Mouse (Mus musculus) frontal cortex, adult 2 months (tissue): Measurements from ENCODE around the gene Eif3l. TPM values are rescaled to one million over a fixed set of nuclear protein-coding genes. Genes with fewer than 3 reads are reported as not detected.
A peak's percentile ranks its signal among the peaks of the same experiment; 100 is the strongest.

ENCODE experiments used
- DNase-seq, 2 experiments: peaks; one replicate each; pipeline ENCODE4 v3.0.0; 2022; ENCODE audit warnings: low spot score in 1 of 2; ENCODE audit errors: extremely low spot score in 1 of 2
- polyA plus RNA-seq: library from polyadenylated mRNA; depleted of rRNA; stranded (reverse); fragments of >200 nt; gene quantifications from 2 replicates; pipeline ENCODE4 v1.2.3, GENCODE M21; 2012

Gene Eif3l
- polyA plus RNA-seq, 1 experiment, result 90.8 TPM

DNA sequence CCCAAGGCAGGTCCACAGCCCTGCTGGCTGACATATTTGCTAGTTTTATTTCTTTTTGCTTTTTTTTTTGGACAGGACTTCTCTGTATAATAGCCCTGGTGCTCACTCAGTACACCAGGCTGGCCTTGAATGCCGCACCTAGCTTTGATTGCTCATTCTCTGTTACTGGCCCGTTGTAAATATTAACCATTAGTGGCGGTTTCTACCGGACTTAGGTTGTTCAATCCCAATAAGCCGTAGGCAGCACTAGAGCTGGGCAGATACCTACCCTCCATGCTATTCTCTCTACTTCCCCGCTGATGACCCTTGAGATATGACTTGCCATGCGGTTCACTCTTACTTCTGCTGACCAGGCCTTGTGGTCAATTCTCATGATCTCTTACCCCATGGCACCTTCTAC is 4.6 kb downstream of the Eif3l start:
- DNase-seq, result no peak

DNA sequence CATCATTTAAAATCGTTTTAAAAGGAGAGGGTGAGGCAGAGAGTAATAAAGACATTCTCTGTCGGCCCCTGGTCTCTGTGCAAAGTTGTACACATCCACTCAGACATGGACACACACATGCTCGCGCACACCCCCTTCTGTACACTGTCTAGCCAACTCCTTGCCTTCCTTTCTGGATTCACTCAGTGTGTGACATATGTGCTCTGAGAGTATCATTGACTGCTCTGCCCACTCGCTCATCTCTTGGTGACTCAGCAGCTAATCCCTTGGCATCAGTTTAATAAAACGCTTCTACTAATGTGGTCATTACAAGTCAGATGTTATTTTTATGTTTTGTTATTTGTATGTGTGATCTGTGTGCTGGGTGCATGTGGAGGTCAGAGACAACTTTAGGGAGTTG is 17.3 kb downstream of the Eif3l start:
- DNase-seq, result no peak

DNA sequence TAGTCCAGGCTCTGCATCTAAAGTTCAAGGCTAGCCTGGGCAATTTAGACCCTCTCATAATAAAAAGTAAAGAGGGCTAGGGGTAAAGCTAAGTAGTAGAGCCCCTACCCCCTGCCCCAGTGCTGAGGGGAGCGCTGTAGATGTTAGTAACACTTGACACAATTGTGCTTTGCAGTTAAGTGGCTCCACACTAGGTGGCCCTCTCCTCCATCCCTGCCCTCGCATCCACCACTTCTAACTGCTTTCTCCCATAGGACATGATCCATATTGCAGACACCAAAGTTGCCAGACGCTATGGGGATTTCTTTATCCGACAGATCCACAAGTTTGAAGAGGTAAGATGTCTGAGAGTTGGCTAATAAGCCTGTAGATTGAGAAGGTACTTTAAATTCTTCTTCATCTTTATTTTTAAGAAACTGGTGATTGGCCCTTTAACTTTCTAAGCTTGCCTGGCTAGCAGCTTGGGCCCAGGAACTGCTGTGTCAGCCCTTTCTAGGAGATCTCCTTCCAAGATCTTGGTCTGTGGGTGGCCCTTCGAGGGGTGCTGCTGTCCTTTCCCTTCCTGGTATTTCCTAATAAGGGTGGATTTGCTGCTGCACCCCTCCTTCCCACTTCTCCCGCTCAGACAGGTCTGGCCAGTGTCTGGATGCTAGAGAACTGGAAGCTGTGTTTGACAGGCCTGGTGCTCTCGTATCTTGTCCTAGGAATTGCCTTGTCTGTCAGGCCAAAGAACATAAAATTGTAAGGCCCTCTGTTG is 18.3 kb downstream of the Eif3l start:
- peak in 1 of 2 experiments; percentile 54 for DNase-seq

DNA sequence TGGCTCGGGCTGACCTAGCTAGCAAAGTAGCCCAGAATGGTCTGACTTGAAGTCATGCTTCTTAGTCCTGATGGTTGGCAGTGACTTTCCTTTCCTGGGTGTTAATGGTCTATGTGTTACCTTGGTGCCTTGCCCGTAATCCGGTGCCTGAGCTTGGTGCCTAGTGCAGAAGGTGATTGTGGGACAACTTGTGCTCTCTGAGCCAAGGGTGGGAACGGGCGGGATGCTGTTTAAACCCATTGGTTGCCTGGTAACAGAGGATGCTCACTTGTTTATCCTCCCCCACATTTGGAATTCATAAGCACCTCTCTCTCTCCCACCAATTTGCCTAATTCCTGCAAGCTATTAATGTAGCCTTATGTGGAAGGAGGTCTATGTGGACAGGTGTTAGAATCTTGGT is 20.5 kb downstream of the Eif3l start:
- no peak for DNase-seq

DNA sequence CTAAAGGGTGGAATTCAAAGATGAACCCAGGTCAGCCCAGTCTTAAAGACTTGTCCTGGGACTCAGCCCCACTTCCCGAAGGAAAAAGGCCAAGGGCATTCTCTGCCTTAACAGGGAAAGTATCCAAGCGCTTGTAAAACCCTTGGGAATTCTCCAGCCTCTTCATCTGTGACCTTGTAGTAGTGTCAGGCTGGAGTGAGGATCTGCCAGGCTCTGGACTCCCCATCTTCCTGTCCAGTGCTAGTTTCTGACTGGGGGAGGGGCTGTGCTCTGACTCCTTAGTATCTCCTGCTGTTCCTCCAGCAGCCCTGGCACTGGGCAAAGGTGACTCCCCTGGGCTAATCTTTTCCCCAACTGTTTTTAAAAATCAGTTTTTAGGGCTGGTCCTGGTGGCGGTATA is 21.6 kb downstream of the Eif3l start:
- DNase-seq, result no peak

DNA sequence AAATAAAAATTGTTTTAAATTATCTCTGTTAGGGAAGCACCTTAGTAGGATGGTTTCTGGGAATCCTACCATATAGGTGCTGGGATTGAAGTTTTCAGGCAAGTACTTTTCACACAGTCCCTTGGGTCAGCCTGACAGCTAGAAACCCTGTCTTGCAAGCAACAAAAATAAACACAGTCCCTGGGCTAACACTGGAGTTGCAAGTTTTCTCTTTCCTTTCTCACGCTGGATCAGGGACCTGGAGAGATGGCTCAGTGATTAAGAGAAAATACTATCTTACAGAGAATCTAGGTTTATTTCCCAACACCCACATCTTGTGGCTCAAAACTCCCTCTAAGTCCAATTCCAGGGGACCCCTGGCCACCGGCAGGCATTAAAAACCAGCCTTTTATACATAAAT is 22.2 kb downstream of the Eif3l start:
- no peak for DNase-seq

DNA sequence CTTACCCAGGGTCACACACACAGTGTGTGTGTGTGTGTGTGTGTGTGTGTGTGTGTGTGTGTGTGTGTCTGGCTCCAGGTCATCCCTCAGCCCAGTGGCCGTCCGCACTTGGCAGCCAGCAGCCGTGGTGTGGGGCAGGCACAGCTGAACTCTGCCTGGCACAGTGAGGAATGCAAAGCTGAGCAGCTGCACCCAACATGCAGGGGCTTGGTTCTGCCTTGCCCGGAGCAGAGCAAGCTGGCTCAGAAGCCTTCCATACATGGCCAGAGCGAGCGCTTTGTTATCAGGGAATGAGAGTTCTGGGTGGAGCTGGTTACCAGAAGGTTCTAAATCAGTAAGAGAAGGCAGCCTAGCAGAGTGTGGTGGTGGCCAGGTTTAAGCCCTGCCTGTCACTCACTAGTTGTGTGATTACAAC is 22.6 kb downstream of the Eif3l start:
- DNase-seq, result peak; percentile 25 to 28

DNA sequence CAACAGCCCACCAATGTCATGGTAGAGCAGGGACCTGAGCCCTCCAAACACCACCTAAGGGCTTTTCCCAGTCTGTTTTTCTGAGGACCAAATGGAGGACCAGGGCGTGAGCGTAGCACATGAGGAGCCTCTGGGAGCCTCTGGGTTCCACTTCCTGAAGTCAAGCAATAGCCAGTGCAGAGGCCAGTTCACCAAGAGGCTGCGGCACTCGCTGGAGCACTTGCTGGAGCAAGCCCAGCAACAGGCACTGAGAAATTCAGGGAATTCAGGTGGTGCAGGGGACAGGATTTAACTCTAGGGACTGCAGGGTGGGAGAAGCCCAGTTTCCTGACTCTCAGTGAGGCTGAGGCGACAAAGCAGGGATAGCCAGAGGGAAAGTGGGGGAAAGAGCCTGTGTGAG is 23.2 kb downstream of the Eif3l start:
- no peak for DNase-seq

DNA sequence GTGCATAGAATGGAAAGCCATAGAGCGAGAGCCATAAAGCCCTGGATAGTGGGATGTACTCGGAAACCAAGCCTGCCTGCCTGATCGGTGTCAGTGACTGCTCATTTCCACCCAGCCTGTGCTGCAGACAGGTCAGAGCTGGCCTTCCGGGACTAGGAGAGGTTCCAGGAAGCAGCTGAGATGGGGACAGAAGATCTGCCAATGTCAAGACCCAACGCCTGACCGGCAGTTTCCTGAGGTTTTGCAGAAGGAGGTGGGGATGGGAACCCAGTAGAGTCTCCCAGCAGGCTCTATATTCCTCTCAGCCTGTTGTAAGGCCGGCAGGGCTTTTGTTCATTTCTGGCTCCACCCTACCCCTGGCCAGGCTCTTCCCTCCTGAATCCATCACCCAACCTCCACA is 23.9 kb downstream of the Eif3l start:
- DNase-seq, result no peak

DNA sequence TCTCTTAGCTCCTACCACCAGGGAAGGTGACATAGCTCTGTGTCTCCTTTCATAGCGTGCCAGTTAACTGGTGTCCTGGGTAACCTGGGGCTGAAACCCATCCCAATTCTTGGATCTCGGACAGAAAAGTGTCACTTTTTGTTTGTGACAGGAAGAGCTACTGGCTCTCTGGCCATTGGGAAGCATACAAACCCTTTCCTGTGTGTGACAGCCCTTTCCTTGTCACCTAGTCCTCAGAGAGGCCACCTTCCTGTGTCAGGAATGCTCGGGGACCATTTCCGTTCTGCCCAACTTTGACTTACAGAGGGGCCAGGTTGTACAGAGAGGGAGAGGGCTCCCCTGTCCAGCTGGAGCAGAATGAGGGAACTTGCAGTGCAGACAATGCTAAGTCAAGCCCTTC is 24.5 kb downstream of the Eif3l start:
- no peak for DNase-seq

DNA sequence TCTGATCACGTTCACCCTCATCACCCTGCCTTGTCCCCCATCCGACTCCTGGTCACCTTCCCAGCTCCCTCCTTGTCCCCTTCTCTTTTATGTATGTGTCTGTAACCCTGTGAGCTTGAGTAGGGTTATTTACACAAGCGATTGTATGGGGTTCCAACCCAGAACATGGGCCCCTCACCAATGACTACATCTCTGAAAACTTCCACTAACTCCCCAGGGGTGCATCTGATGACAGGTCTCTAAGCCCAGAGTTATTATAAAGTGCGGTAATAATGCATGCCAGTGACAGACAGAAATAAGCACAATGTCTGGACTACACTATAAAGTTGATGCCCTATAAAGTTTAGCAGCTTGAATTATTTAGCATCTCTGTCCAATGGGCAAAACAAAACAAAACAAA is 25.4 kb downstream of the Eif3l start:
- no peak for DNase-seq

DNA sequence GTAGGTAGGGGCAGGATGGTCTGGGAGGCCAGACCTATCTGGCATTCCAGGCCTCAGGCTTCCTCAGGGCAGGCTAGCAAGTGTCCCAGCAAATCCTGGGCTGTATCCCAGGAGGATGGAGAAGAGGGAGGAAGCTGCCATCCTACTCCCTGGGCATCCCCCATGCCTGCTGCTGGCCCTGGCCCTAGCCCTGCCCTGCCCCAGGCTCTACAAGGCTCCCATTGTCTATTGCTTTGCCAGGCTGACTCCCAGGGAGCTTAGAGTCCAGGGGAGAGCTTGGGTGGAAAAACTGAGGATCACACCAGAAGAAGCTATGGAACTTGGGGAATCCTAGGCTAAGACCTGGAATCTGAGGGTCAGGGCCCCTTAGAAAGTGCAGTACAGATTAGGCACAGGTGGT is 26.6 kb downstream of the Eif3l start:
- DNase-seq, result no peak

DNA sequence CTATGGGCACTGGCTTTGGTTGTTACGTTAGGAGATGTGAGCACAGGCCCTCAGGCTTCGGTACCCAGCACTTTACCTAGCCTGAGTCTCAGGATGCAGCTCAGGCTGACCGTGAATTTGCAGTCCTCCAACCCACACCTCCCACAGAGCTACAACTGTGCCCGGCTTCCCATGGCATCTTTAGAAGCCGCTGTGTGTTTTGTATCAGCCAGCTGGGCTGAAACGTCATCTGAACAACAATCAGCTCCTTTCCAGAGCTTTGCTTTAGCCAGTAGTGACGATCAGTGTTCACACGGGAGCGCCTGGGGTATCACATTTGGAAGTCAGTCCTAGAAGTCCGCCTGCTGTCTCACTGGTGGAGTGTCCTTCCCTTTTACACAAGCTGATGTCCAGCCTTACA is 28.3 kb downstream of the Eif3l start:
- no peak for DNase-seq

DNA sequence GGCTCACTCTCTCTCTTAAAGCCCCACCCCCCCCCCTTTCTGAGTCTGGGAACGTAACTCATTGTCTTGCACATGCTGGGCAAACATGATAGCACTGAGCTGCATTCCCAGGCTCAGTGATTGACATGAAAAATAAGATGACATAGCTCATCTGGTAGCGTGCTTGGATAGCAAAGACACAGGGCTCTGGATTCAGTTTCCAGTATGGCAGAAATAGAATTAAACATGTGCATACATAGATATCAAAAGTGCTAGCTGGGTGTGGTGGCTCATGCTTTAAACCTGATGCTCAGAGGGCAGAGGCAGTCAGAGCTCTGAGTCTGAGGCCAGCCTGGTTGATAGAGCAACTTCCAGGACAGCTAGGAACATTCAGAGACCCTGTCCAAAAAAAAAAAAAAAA is 30.8 kb downstream of the Eif3l start:
- no peak for DNase-seq

DNA sequence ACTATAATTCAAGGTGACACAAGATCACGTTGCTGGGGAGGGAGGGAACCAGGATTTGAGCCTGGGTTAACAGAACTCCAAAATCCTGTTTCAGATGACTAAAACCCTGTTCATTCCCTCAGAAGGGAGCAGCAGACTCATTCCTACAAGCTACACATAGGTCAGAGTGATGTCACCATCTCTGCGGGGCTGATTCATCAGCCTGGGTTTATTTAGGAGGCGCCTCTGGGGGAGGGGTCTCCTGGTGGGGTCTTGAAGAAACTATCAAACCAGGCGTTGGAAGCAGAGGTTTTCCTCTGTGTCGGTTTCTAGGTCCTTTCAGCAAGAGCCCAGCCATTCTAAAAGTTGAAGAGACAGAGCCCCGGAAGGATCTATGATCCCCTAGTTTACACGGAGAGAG is 33.0 kb downstream of the Eif3l start:
- no peak for DNase-seq

DNA sequence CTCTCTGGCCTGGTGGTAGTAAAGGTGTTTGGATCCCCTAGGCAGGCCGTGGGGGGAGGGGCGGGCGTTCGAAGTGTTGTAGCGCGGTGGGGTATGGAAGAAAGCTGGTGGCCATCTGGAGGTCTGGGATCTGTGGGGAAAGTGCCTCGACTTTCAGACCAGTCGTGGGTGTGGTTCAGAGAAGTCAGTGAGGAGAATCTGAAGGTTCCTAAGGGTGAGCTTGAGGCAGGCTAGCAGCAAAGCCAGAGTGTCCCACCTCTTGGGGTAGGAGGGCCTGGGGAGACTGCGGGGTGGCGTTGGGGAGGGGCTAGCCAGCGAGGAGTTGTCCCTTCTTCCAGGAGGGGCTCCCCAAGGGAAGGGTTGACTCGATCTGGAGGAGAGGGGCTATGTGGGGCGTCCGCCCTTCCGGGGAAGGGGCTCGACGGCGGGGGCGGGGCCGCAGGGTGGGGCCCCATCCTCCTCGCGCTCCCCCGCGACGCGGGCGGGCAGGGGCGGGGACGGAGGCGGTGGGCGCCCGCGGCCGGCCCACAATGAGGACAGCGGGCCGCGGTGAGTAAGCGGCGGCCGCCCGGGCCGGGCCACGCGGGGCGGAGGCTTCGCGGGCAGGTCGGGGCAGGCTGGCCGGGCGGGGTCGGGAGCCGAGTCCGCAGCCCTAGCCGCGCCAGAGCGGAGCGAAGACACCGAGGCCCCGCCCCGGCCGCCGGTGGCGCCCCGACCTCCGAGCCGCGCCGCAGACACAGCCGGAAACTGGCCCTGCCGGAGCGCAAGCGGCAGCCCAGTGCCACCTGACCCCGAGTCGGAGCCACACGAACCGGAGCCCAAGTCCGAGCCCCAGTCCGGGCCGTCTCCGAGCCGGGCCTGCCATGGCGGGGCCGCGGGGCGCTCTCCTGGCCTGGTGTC is 33.7 kb downstream of the Eif3l start, which contains the start of gene Micall1:
Gene Micall1, plus strand, starts transcription at position 478 of the 900 bp plus-strand sequence.
- DNase-seq, result no peak

DNA sequence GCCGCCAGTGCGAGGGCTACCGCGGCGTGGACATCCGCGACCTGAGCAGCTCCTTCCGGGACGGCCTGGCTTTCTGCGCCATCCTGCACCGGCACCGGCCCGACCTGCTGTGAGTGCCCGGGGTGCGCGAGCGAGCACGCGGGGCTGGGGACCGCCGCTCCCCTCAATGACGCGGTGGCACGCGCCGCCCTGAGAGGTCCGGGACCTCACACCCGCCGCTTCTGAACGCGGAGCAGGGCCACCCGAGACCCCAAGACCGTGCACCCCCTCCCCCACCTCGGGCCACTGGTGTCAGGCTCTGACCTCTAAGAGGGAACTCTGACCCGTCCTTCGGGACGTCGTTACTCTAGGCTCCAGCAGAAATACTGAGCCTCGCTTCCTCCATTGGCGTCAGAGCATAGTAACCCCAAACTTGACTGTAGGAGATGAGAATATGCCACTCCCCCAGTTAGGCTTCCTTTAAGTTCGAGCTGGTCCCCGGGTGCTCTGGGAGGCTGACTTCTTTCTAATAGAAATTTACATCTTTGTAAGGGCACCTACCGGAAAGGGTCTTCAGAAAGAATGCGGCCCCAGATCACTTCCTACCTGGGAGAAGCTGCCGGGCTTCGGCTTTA is 34.4 kb downstream of the Eif3l start:
- DNase-seq, result no peak

DNA sequence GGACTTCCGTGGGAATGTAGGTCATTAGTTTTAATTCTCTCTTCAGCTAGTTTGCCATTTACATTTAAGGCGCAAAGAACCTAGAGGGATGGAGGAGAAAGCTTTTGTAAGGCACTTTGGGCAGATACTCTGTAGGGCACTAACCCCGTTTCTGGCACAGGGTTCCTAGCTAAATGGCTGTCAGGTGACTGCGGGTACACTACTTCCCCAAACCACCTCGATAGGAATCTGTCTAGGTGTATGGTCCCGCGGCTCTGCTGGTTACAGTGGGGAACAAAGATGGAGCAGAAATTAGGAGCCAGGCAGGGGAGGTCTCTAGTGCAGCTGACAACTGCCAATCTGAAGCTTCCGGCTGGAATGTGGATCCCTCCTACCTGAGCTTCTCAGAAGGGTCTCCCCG is 35.1 kb downstream of the Eif3l start:
- no peak for DNase-seq

DNA sequence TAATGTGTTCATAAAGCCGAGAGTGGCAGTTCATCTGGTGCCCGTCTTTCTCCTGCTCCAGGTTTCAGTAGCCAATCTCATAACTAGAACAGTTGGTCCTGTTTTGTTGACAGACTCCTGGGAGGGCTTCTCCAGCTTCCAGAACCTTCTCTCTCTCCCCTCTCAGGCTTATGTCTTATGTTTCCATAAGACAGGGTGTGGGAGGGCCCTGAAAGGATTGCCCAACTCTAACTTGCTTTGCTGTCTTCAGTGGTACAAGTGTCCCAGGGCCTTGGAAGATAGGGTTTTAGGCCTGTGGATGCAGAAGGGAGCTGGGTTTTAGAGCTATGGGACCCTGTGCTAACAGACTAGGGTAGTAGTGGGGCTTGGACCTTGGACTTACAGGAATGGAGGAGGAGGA is 35.5 kb downstream of the Eif3l start:
- DNase-seq, result no peak

DNA sequence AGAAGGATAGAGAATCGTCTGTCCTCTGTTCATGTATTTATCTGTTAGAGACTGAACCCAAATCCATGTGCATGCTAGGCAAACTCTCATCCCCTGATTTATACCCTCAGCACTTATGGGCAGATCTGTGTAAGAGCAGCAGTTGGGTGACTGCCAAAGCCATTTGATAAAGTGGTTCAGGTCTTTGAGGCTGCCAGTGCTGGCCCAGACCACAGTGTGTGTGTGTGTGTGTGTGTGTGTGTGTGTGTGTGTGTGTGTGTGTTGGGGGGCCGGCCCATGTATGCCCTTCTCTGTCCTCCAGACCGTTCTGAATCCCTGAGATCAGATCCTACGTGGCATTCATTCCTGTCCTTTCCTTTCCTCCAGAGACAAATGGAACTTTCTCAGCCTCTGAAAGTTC is 36.8 kb downstream of the Eif3l start:
- DNase-seq, result no peak

DNA sequence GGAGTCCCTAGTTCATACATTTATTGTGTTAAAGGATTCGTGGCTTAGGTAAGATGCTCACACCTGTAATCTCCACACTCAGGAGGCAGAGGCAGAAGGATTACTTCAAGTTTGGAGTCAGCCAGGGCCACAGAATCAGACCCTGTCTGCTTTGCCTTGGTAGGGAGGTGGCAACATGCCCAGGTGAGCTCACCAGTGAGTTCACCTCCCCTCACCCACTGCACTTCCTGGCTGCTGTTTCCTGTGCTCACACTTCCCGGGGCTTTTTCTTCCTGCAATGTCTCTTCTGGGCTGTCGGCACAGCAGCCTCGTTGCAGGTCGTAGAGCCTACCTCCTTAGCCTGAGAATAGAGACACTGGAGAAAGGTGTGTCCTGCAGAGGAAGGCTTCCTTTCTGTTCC is 40.3 kb downstream of the Eif3l start:
- no peak for DNase-seq
